Mouse (Mus musculus) limb, embryonic 15.5 days (tissue): Measurements from ENCODE around the gene Dlx2. TPM values are rescaled to one million over a fixed set of nuclear protein-coding genes. Genes with fewer than 3 reads are reported as not detected.

Experiments
- ATAC-seq: fragments of 200-750 bp; cut with Nextera tagmentation; 2 replicates; pipeline ENCODE4 v1.8.0; 2017; ENCODE audit warnings: low read depth, moderate TSS enrichment; ENCODE audit not compliant: insufficient number of reproducible peaks, low FRiP score, low TSS enrichment
- H3K27ac ChIP-seq: fragments of 300-500 bp; sonication (generic); 2 replicates; pipeline ENCODE4 v1.5.1; 2015; ENCODE audit warnings: moderate library complexity, mild to moderate bottlenecking, inconsistent platforms
- H3K27me3 ChIP-seq: fragments of 300-500 bp; sonication (generic); 2 replicates; pipeline ENCODE4 v1.6.1; 2015; ENCODE audit warnings: inconsistent platforms
- H3K36me3 ChIP-seq: fragments of 300-500 bp; sonication (generic); 2 replicates; pipeline ENCODE4 v1.6.1; 2015; ENCODE audit warnings: inconsistent platforms
- H3K4me1 ChIP-seq: fragments of 300-500 bp; sonication (generic); 2 replicates; pipeline ENCODE4 v1.6.1; 2015; ENCODE audit warnings: inconsistent platforms
- H3K4me2 ChIP-seq: fragments of 300-500 bp; sonication (generic); 2 replicates; pipeline ENCODE4 v1.6.1; 2015; ENCODE audit warnings: mild to moderate bottlenecking, inconsistent platforms
- H3K4me3 ChIP-seq: fragments of 300-500 bp; sonication (generic); 2 replicates; pipeline ENCODE4 v1.5.1; 2015; ENCODE audit warnings: mild to moderate bottlenecking, inconsistent platforms
- H3K9ac ChIP-seq: fragments of 300-500 bp; sonication (generic); 2 replicates; pipeline ENCODE4 v1.6.1; 2015; ENCODE audit warnings: inconsistent platforms
- H3K9me3 ChIP-seq: fragments of 300-500 bp; sonication (generic); 2 replicates; pipeline ENCODE4 v1.6.1; 2016; ENCODE audit warnings: inconsistent platforms
- WGBS: fragments of 180-500 bp; shearing (Covaris S2); methylation state at CpG from one replicate; pipeline ENCODE4 v1.1.7; 2015; 5-methylcytosine and 5-hydroxymethylcytosine counted together
- polyA plus RNA-seq: library from polyadenylated mRNA; unstranded; fragments of >200 nt; fragmentation: Nextera tagmentation; extraction: Ambion mirVana; gene quantifications from 2 replicates; pipeline ENCODE4 v1.2.1, GENCODE M21; 2015

Dlx2 gene
- polyA plus RNA-seq, 1 experiment from 2014 or later: 3.5 TPM

- Histone ChIP-seq H3K4me2 (peak overlapping the region; percentile 95), H3K9me3 (no peaks in the 10 kb centered on the region), H3K36me3 (no peaks in the 10 kb centered on the region), H3K9ac (peak overlapping the region; percentile 39), H3K4me3 (peak overlapping the region; percentile 48), H3K27ac (no peak overlapping the region), H3K27me3 (peaks cover 88% of the 10 kb centered on the region), H3K4me1 (peaks cover 47% of the 10 kb centered on the region)
- no peak for ATAC-seq
- under 1% methylated on average over 59 of the region's 59 CpGs for WGBS
Measured at GRCm38 (mm10) chr2:71545882-71546639, 493 bp downstream of the Dlx2 start.

GRCm38 (mm10) chr2:71545401-71545881, 1.1 kb downstream of the Dlx2 start:
- Histone ChIP-seq H3K9me3 (no peaks in the 10 kb centered on the region), H3K27me3 (peaks cover 90% of the 10 kb centered on the region), H3K36me3 (no peaks in the 10 kb centered on the region), H3K9ac (no peak overlapping the region), H3K27ac (no peak overlapping the region), H3K4me1 (peaks cover 53% of the 10 kb centered on the region), H3K4me3 (peak overlapping the region; percentile 48), H3K4me2 (peak overlapping the region; percentile 95)
- ATAC-seq: no peak
- 1% methylated on average over 32 of the region's 32 CpGs for WGBS

- Histone ChIP-seq H3K9ac (no peak overlapping the region), H3K4me1 (peaks cover 60% of the 10 kb centered on the region), H3K27ac (no peak overlapping the region), H3K4me2 (peak overlapping the region; percentile 34), H3K9me3 (no peaks in the 10 kb centered on the region), H3K4me3 (peak overlapping the region; percentile 48), H3K27me3 (peaks cover 90% of the 10 kb centered on the region), H3K36me3 (no peaks in the 10 kb centered on the region)
- ATAC-seq: no peak
- WGBS: 3% methylated on average over 61 of the region's 61 CpGs
Measured at GRCm38 (mm10) chr2:71544391-71545285, 1.9 kb downstream of the Dlx2 start.

GRCm38 (mm10) chr2:71543948-71544347, 2.6 kb downstream of the Dlx2 start:
- no peak for ATAC-seq
- WGBS: 5% methylated on average over 20 of the region's 20 CpGs
- Histone ChIP-seq H3K4me3 (peak overlapping the region; percentile 48), H3K9me3 (no peaks in the 10 kb centered on the region), H3K4me2 (peak overlapping the region; percentile 34), H3K27ac (no peak overlapping the region), H3K9ac (no peak overlapping the region), H3K4me1 (peaks cover 67% of the 10 kb centered on the region), H3K27me3 (peaks cover 91% of the 10 kb centered on the region), H3K36me3 (no peaks in the 10 kb centered on the region)

GRCm38 (mm10) chr2:71543531-71543930, 3.0 kb downstream of the Dlx2 start:
- 3% methylated on average over 9 of the region's 9 CpGs for WGBS
- no peaks in the 10 kb centered on the region for H3K36me3 ChIP-seq
- H3K27me3 ChIP-seq: peaks cover 91% of the 10 kb centered on the region
- no peak for ATAC-seq
- H3K9me3 ChIP-seq: no peaks in the 10 kb centered on the region
- no peak overlapping the region for H3K27ac ChIP-seq
- H3K4me1 ChIP-seq: peaks cover 71% of the 10 kb centered on the region
- H3K9ac ChIP-seq: no peak overlapping the region
- peak overlapping the region; percentile 48 for H3K4me3 ChIP-seq
- peak overlapping the region; percentile 34; the same call in 1 of the 2 replicates for H3K4me2 ChIP-seq

GRCm38 (mm10) chr2:71542816-71543301, 3.7 kb downstream of the Dlx2 start:
- H3K9me3 ChIP-seq: no peaks in the 10 kb centered on the region
- peak overlapping the region; percentile 25 for H3K4me3 ChIP-seq
- H3K9ac ChIP-seq: no peak overlapping the region
- H3K27me3 ChIP-seq: peaks cover 91% of the 10 kb centered on the region
- peaks cover 73% of the 10 kb centered on the region for H3K4me1 ChIP-seq
- ATAC-seq: 0 out of 2 replicates have a peak, but pooled peaks have one; percentile 15
- no peak overlapping the region for H3K27ac ChIP-seq
- whole genome bisulfite sequencing: under 1% methylated on average over 30 of the region's 30 CpGs
- H3K36me3 ChIP-seq: no peaks in the 10 kb centered on the region
- H3K4me2 ChIP-seq: peak overlapping the region; percentile 37

GRCm38 (mm10) chr2:71542227-71542815, 4.2 kb downstream of the Dlx2 start:
- H3K27ac ChIP-seq: no peak overlapping the region
- no peak overlapping the region for H3K9ac ChIP-seq

GRCm38 (mm10) chr2:71541418-71542226, 4.9 kb downstream of the Dlx2 start:
- ATAC-seq: no peak
- Histone ChIP-seq H3K36me3 (no peaks in the 10 kb centered on the region), H3K4me1 (peaks cover 69% of the 10 kb centered on the region), H3K27ac (no peak overlapping the region), H3K9me3 (no peaks in the 10 kb centered on the region), H3K9ac (no peak overlapping the region), H3K4me2 (peak overlapping the region; percentile 46), H3K4me3 (peak overlapping the region; percentile 13), H3K27me3 (peaks cover 94% of the 10 kb centered on the region)
- 6% methylated on average over 37 of the region's 37 CpGs for WGBS

More at GRCm38 (mm10) chr2:71542227-71542815, 4.2 kb downstream of the Dlx2 start:
- Histone ChIP-seq H3K4me1 (peaks cover 73% of the 10 kb centered on the region), H3K27me3 (peaks cover 94% of the 10 kb centered on the region), H3K36me3 (no peaks in the 10 kb centered on the region), H3K9me3 (no peaks in the 10 kb centered on the region), H3K4me2 (0 out of 2 replicates have a peak overlapping the region, but pooled peaks have one; percentile 37), H3K4me3 (no peak overlapping the region)
- no peak for ATAC-seq
- WGBS: 12% methylated on average over 11 of the region's 11 CpGs

- Histone ChIP-seq H3K4me2 (peak overlapping the region; percentile 46), H3K4me3 (peak overlapping the region; percentile 13), H3K9me3 (no peaks in the 10 kb centered on the region), H3K36me3 (no peaks in the 10 kb centered on the region), H3K4me1 (peaks cover 60% of the 10 kb centered on the region), H3K27ac (no peak overlapping the region), H3K9ac (no peak overlapping the region), H3K27me3 (peaks cover 94% of the 10 kb centered on the region)
- no peak for ATAC-seq
- under 1% methylated on average over 48 of the region's 48 CpGs for WGBS
Measured at GRCm38 (mm10) chr2:71540611-71541417, 5.7 kb downstream of the Dlx2 start.

GRCm38 (mm10) chr2:71534242-71535052, 12.1 kb downstream of the Dlx2 start:
- Histone ChIP-seq H3K9ac (no peak overlapping the region), H3K4me2 (no peak overlapping the region)
- WGBS: 5% methylated on average over 20 of the region's 20 CpGs

More at GRCm38 (mm10) chr2:71534242-71535052, 12.1 kb downstream of the Dlx2 start:
- Histone ChIP-seq H3K4me3 (no peak overlapping the region), H3K36me3 (no peaks in the 10 kb centered on the region), H3K9me3 (no peaks in the 10 kb centered on the region), H3K27me3 (peaks cover 93% of the 10 kb centered on the region), H3K4me1 (peaks cover 34% of the 10 kb centered on the region), H3K27ac (no peak overlapping the region)
- no peak for ATAC-seq
